Mouse (Mus musculus) liver, postnatal 0 days (tissue): ENCODE measurements at regions not wholly inside any gene's neighbourhood (a gene's known extent, or its start where the extent isn't known, plus 50 kb on each side); places are given as distances from the start of the nearest gene placed in this dataset.

Experiments
- CTCF ChIP-seq: sonication (generic); IDR thresholded peaks from 2 replicates; pipeline ENCODE4 v1.5.1; 2016; ENCODE audit warnings: antibody characterized with exemption, low read depth
- EP300 ChIP-seq: IDR thresholded peaks from 2 replicates; pipeline ENCODE4 v1.6.1; 2016; ENCODE audit warnings: antibody characterized with exemption, low read depth, mild to moderate bottlenecking

DNA sequence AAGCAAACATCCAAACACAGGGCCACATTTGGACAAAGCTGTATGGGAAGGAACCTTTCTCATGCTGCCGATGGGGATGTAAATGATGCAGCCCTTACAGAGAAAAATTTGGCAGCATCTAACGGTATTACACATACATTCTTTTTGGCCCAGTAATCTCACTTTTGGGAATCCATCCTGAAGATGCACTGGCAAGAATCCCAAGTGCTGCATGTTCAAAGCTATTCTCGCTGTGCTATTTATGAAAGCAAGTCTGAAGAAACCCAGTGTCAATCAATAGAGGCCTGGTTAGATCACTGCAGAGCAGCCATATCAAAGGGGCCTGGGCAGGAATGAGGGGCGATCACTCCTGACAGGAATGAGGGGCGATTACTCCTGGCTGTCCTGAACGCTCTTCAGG, 122.0 kb upstream of the Magi3 start:
- TF ChIP-seq CTCF (no peak), EP300 (no peak)
